Mouse (Mus musculus) embryo, embryonic 10 days (tissue): ENCODE results near the gene Ipo13.

Source experiments
- DNase-seq: peaks from one replicate; pipeline ENCODE4 v3.0.0-alpha.2; 2015; ENCODE audit warnings: low spot score

Gene Ipo13

DNA sequence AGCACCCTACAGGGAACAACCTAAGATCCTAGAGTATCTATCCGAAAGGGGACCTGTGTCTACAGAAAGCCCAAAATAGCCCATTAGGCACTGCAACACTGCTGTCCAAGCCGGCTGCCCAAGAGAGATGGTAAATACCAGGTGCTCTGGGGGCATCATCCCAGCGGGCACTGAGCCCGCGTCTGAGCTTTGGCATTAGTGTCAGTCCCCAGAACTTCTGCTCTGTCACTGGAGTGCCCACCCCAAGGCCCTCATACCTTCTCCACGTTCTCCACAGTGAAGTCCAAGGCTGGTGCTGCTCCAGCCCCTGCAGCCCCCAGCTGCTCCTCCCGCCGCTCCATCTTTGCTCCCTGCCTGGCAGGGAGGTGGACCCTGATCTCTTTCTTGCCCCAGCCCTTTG is 768 bp downstream of the Ipo13 start:
- DNase-seq, result no peak

DNA sequence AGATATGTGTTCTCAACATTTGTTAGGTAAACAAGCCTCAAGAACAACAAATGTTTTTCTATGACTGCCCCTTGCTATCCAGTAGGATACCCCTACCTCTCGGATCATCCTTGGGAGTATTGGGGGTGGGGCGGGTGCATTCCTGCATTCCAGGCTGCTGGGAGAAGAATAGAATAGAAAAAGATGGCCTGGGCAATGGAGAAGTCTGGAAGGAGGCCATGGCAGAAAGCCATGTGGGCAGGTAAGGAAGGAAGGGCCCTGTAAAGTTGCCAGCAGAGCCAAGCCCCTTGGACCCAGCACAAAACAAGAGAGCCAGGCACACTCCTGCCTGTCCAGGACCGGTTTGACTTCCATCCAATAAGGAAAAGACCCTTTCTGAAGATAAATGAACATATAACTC is 1.4 kb downstream of the Ipo13 start:
- DNase-seq, result no peak

DNA sequence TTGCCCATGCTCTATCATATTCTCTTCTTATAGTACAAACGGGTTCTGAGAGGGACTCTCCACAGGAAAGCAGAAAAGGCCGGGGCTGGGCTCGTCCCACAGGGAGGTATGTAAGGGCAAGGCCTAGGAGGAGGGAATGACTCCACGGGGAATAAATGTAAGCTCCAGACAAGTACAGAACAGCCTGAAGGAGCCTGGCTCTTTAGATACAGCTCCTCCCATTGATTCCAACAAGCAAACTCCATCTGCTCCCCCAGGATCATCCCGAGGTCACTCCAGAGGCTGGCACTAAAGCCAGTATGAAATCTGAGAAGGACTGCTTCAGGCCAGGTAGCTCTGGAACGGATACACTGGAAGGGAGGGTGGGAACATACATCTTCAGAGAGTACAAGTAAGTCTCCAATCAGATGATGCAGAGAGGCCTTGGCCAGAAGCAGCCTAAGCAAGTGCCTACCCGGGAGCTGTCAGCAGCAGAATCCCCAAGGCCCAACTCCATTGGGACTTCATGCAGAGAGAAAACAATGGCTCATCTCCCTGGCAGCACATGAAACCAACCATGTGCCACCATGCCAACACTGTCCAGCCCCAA is 2.0 kb downstream of the Ipo13 start:
- DNase-seq, result no peak

DNA sequence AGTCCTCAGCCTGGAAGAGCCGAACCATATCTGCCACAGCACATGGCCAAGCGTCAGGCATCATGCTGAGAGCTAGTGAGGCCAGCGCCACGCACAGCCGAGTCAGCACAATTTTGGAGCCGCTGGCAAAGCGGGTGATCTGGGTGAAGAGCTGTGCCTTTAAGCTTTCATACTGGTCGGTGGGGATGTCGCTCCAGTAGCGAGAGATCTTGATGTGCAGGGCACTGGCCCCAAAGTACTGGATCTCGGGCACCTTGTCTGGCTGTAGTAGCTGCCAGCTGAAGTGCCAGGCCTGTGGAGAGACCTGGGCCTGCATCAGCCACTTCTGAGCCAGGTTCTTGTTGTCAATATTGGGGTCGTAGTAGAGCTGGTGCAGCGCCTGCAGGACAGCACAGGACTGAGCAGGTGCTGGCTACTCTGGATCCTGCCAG is 2.7 kb downstream of the Ipo13 start:
- no peak for DNase-seq

DNA sequence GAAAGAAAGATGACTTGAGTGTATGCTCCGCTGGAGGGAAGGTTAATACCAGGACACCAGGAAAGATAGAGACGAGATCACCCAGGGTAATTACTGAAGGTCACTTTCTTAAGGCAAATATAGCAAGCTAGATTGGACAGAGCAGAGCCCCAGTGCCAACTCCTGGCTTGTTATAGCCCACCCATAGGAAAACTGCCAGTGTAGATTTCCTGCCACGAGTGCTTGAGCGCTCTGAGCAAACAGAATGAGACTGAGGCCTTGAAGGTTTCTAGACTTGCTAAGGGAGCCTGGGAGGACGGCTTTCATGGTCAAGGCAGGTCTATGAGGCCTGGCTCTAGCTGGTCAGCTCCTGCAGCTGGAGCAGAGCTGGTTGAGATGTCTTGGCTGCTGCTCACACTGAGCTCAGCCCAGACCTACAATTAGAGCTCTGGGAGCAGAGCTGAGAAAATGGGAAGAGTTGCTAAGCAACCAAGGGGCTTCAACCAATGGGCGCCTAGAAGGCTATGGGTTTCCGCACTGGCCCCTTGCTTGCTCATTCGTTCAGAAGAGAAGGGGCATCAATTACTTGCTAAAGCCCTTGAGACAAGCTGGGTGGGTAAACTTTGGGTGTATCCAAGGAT is 5.9 kb downstream of the Ipo13 start:
- DNase-seq, result peak; percentile 26

DNA sequence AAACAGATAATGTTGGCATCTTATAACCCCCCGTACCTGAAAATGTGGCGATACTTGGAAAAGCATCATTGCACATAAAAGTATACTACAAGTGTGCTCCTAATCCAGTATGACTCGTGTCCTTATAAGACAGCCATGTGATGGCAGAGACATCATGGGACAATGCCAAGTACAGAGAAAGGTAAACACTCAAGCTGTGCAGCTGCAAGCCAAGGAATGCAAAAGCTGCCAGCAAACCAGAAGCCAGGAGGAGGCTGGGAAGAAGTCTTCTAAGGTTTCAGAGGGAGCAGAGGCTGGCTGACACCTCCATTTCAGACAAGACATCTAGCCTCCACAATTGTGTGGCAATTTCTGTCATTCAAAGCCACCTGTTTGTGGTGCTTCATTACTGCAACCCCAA is 8.6 kb downstream of the Ipo13 start:
- no peak for DNase-seq

DNA sequence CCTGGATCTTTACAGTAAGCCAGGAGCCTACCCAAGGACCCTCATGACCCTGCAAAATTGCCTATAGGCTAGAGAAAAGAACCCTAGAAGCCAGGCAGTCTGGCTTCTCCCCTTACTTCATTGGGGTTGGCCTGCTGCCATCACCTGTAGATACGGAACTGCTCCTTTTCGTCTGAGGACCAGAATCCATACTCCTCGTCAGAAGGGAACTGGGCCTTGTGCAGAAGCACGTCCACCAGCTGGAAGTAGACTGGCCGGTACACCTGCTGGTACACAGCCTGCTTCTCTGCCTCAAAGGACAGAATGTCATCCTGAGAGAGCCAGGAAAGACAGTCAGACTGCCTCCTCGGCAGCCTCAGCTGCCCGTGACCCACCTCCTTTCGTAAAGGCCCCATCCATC is 10.0 kb downstream of the Ipo13 start:
- DNase-seq, result no peak

DNA sequence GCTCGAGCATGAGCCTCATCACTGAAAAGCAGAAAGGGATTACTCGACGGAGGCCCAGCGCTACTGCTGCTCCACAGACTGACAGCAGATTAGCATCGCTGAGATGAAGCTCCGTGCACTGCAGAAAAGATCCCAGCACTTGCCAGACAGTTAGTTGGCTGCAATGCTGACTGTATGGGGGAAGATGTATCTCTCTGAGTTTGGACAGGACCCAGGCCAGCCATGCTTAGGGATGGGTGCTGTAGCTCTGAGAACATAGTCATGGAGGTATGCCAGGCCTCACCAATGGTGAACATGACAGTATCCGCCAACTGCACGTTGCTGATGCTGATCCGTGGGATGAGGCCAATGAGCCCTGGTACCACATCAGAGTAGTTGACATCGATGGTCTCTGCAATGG is 10.7 kb downstream of the Ipo13 start:
- DNase-seq, result no peak

DNA sequence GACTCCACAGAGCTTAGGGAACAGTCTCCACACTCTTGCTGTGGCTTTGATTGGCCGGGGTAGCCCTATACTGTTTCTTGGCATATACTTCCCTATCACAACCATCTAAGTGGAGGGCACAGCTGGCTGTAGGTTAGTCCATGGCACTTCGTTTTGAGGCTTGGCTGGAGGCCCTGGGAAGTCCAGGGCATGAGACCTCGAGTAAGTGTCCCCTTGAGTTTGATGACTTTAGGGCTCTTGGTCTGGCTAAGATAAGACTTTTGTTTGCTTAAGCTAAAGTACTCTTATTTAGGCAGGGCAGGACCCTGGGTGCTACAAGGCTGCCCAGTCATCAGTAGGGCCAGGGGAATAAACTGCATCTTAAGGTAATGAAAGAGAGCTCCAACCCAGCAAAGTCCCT is 16.7 kb downstream of the Ipo13 start:
- no peak for DNase-seq

DNA sequence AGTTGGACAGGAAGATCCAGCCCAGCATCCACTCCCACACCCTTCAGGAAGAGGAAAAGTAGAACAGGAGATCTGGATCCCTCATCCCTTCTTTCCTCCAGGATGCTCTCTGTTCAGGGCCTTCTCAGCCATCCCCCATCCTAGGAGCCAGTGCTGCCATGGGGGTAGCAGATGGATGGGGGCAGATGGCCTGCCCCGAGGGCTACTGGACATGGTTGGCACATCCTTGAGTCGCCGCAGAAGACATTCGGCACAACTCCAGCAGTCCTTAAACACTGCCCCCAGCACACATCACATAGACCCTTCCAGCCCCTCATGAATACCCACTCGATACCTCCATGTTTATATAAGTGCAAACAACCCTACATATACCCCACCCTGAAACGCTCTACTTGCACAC is 18.8 kb downstream of the Ipo13 start:
- no peak for DNase-seq

DNA sequence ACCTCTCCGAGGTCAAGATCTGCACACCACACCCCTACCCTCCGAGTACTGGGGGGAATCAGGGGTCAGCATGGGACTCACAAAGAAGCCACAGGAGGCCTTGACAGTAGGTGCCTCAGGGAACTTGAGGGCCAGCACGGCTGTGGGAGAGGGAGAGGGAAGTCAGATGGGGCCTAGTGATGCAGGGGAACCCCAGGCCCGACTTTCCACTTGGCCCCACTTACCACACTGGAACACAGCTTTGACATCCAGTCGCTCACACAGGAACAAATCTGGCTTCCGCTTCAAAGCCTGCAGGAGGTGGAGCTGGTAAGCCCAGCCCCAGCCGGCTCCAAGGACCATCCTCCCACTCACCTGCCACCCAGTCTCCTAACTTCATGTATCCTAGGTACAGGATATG is 19.5 kb downstream of the Ipo13 start:
- no peak for DNase-seq

DNA sequence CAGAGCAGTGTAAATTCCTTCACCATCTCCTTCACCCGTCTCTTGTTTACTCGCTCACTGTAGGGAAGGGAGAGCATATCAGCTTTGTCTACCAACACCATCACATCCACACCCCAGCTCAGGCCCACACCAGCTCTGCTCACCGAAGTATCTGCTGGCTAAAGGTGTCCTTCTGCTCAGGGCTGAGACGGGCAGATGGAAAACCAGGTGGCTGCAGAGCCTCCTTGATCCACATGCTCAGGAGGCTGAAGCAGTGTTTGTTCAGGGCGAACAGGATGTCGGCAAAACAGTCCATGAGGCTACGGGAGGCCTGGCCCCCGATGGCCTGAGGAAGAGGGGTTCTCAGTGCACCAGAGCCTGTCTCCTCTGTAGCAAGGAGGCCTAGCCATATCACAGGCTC is 20.2 kb downstream of the Ipo13 start:
- no peak for DNase-seq

DNA sequence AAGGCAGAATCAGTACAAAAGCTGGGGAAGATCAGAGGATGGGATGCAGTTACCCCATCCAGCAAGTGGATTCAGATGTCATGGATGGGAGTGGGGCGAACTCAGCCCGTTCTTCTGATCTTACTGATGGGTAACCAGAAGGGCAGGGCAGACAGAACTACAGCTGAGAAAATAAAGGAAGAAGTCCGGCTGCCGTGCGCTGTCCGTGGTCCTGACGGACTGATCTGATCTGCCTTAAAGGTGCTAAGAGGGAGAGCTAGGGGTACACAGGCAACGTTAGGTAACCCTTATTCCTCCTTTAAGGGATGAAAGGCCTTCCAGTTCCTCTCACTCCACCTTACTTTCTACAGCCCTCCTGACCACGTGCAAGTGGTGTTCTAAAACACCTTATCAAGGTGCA is 21.4 kb downstream of the Ipo13 start:
- peak; percentile 82 for DNase-seq

DNA sequence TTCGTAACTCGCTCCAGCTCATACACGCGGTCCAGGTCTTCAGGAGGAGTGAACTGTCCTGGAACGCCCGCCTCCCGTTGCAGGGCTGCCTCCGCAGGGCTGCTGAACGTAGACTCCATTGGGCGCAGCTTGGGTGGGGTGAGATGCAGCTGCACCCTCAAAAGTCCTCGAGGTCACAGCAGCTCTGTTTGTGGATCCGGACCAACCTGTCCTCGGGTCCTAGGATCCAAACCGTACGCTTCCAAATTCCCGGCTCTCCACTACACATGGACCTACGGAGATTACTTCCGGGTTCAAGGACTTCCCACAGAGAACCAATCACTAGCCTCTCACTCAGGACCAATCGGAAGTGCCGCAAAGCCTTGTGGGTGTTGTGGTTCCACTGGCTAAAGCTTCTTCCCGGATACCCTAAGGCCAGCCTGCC is 23.0 kb downstream of the Ipo13 start, which contains the start of gene Dph2:
Gene Dph2, minus strand, starts transcription at position 295 of the 424 bp plus-strand sequence.
- DNase-seq, result peak; percentile 96

DNA sequence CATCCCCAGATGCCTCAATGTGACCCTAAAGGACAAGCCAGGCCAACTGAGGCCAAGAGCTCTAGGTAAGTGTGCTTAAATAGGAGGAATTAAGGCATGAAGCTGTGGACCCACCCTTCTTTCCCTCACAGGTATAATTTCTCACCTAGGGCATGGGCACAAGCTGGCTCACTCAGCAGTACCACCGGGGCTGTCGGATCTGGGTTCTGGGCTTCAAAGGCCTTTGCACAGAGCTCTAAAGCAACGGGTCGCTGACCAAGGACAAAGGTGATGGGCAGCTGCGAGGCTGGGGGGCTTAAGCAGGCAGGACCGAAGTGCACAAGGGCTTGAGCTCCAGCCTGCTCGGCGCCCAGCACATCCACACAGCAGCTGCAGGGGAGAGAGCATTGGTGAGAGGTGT is 24.0 kb downstream of the Ipo13 start:
- no peak for DNase-seq

DNA sequence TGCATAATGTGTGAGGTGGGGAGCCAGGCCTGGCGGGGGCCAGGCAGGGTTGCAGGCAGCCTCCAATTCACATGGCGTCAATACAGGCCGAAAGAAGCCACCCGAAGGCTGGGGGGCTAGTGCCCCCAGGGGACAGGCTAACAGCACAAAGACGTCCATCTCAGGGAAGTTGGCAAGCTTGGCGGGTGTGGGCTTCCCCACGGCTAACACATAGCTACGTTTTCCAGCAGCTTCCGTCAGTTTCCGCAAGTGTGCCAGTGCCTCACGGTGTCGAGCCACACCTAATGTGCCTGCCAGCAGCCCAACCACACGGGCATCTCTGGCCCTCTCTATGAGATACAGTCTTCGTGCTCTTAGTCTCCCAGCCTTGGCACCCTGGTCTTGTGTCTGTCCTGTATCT is 24.8 kb downstream of the Ipo13 start:
- no peak for DNase-seq

DNA sequence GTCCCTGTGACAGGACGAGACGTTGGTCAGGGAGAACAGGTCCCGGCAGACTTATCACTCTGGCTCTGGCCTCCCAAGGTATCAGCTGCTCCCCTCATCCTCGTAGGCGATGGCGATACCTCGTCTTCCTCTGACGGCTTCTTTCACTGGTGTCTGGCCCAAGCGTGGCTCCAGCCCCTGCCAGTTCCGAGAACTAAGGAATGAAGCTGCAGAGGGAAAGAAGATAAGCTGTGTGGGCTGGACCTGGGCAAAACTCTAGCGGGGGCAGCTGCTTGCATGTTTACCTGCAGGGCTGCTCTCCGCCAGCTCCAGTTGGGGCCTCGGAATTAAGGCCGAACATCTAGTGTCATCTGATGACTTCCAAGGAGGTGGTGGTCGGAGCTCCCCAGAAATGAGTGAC is 25.3 kb downstream of the Ipo13 start:
- DNase-seq, result no peak

DNA sequence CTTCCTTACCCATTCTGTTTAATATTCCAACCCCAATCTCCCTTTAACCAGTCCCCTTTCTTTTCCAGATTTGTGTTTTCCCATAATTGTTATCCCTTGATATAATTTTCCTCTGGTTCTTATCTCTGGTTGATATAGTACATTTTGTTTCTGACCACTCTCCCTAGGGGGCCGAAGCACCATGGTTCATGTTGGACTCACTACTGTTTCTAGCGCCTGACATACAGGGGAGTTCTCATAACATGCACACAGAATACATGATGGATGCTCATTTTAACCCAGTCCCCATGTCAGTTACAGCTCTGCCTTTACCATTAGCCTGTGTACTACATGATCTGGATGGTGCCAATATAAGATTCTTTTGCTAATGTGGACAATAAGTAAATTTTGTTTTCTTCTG is 26.9 kb downstream of the Ipo13 start:
- DNase-seq, result no peak

DNA sequence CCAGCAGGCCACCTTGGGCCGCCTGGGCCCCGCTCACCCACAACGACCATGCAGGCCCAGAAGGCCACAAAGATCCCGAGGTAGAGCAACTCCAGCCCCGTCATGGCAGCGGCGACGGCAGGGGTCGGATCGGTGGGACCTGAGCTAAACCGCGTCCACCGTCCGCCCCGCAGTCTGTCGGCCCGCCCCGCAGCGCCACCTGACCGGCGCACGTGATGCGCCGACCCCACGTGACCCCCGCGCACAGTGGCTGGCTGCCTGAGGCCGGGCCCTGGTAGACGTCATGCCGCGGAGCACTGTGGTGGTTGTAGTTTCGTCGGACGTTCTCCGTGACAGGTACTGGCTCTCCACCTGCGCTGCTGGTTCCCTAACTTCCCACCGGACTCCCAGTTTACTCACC is 27.7 kb downstream of the Ipo13 start, which contains the start of gene Atp6v0b:
Gene Atp6v0b, minus strand, starts transcription at position 201 of the 400 bp plus-strand sequence.
- DNase-seq, result peak; percentile 96

DNA sequence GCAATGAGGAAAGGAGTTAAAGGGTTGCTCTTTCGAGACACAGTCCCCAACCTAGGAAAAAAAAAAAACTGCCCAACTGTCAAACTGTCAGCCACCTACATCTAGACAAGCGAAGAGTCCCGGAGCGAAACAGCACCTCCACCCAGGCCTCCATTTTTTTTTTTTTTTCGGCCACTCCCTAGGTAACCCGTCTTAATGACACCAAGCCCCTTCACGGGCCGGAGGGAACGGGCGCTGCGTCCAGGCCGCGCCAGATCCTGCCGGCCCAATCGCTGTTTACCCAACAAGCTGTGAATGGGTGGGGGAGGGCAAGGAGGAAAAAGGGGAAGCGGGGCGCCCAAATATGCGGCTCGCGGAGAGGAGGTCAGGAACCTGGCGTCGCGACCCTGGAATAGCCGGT is 28.2 kb downstream of the Ipo13 start:
- no peak for DNase-seq

DNA sequence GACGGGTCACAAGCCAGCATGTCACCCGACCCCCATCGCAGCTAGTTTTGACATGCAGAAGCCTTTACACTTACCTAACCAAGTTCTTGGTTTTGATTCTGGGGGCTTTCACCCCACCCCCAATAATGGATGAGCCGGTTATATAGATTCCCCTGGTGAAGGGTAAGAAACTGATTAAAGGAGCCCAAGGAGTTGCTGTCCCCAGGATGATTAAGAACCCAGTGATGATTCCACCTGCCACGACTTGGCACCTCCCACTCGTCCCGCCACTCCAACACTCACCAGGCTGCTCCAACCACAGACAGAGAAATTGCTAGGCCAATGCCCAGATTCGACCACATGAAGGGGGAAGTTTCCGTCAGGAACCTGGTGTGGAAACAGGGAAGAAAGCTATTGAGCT is 28.8 kb downstream of the Ipo13 start:
- no peak for DNase-seq

DNA sequence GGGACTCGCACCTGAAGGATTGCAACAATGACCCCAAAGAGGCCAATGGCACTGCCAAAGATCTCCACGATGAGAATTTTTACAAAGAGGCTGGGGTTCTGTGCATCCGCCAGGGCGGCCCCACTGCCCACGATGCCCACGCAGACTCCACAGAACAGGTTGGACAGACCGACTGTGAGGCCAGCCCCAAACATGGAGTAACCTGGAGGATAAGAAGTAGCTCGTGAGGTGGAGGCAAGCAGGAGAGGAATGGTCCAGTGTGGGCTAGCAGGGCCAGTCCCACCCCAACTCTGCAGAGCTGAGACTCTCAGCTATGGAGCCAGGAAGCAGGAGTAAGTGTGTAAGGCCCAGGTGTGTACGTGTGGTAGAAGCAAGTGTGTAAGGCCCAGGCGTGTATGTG is 29.7 kb downstream of the Ipo13 start:
- no peak for DNase-seq

DNA sequence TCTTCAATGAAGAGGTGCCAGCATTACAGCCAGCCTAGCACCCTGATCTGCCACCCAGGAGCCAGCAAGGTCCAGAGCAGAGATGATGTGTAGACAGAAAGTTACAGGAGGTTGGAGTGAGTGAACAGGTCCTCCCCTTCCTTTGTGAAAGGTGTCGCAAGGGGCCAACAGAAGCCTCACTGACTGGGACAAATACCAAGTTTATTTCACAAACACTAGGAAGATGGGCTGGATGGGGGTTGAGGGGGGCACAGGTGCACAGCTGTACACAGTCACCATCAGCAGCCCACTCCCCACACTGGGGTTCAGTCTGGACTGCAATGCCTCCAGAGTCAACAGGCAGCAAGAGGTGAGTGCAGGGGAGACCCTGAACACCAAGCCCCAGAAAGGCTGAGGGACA is 30.7 kb downstream of the Ipo13 start:
- no peak for DNase-seq
